Mouse (Mus musculus): Measurements from ENCODE around the gene Rab25.
A peak's percentile ranks its signal among the peaks of the same experiment; 100 is the strongest.

Gene Rab25

GRCm38 (mm10) chr3:88548180-88548917 lies at the start of gene Rab25:
Gene Rab25, minus strand, starts transcription at chr3:88548300.
- no peak for TF ChIP-seq GATA4 (IDR thresholded peaks at IDR 0.05; ENCODE audit: insufficient replicate concordance, low read length)

DNA sequence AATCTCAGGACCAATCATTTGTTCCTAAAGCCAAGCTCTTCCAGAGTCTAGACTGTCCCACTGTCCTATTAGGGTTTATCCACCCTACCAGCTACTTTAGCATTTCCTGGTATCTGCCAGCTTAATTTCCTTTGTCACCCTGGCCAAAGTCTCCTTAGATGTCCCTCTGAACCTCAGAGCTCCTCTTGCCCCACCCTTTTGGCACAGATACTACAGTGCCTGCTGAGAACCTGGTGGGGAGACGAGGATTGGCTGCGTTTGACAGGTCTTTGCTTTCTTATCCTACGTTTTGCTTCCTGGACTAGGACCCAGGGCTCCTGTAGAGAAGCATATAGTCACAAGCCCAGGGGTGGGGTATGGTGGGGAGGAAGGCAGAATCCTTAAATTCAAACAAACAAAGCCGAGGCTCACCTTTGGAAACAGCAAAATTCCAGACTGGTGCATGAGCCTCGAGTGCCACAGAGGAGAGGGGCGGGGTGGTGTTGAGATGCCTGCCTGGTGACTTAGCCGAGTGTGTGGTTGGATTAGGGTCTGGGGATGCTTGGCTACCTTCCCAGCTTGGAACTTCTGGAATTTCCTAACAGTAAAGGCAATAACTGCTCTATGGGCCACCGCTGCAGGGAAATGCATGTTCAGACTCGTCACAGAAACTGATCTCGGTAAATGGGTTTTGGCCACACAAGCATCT lies 45.9 kb upstream of the Rab25 start:
- no peak for TF ChIP-seq GATA4 (IDR thresholded peaks at IDR 0.05; ENCODE audit: insufficient replicate concordance, low read length)

DNA sequence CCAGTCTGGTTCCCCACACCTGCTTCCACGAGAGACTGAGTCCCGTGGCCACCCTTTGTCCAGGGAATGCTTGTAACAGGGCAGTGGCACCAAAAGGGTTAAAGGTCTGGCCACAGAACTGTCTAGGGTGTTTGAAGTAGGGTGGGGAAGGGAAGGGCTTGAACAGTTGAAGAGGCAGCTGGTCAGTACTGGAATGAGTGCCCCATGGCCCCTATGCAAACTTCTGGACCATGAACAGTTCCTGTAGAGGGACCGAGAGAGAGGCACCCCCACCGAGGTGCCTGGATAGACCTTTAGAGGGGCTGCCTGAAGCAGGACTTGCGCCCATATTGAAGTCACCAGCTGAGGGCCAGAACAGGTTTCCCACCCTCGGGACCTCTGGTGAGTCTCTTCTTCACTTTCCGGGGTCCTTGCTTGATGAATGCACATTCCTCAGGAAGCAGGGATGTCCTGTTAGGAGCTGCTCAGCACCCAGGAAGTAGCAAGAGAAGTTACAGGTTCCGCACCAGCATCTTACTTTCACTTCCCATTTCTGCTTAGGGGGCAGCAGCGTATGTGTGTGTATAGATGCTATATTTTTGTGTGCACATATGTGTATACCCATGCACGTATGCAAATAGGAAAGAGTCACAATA lies 45.0 kb upstream of the Rab25 start:
- no peak for TF ChIP-seq GATA4 (IDR thresholded peaks at IDR 0.05; ENCODE audit: insufficient replicate concordance, low read length)

GRCm38 (mm10) chr3:88591950-88592731 lies 44.0 kb upstream of the Rab25 start:
- TF ChIP-seq GATA4 (IDR thresholded peaks at IDR 0.05; ENCODE audit: insufficient replicate concordance, low read length), result no peak

- peak; percentile 96 for TF ChIP-seq GATA4 (IDR thresholded peaks at IDR 0.05; ENCODE audit: insufficient replicate concordance, low read length)
Measured at GRCm38 (mm10) chr3:88591044-88591443, 42.9 kb upstream of the Rab25 start.

- TF ChIP-seq GATA4 (IDR thresholded peaks at IDR 0.05; ENCODE audit: insufficient replicate concordance, low read length), result no peak
Measured at GRCm38 (mm10) chr3:88590246-88590645, 42.1 kb upstream of the Rab25 start.

DNA sequence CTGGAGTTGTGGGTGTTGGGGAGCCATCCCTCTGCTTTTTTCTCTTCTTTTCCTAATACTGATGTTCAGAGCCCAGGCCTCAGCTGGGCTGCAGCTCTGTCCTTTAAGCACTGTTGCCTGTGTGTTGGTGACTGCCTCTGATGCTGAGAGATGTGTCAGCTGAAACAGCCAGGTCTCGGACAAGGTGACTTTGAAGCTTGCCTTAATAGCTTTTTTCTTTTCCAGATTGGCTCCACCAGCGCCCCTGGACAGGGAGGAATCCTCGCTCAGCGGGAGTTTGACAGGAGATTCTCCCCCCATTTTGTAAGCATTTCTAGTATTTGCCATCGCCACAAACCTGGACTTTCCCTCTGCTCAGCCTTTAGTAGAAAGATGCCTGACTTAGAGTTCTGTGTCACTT lies 38.5 kb upstream of the Rab25 start:
- TF ChIP-seq GATA4 (IDR thresholded peaks at IDR 0.05; ENCODE audit: insufficient replicate concordance, low read length), result no peak

DNA sequence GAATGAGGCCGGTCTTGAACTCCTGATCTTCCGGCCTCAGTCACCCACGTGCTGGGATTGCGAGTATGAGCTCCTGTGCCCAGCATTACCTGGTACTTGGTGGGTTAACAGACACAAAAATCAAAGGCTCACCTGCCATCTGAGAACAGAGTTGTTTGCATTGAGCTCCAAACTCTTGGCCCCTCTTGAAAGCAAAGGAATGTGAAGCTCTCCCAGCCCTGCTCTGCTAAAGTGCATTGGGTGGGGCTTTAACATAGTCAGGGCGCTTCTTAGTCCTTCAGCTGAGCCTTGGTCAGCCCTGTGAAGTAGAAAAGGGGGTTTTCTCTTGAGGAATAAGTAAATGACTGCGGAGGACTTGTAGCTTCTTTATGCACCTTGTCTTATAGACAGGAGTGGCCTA lies 37.7 kb upstream of the Rab25 start:
- TF ChIP-seq GATA4 (IDR thresholded peaks at IDR 0.05; ENCODE audit: insufficient replicate concordance, low read length), result no peak

- TF ChIP-seq GATA4 (IDR thresholded peaks at IDR 0.05; ENCODE audit: insufficient replicate concordance, low read length), result peak; percentile 34; the same call in 1 of the 2 replicates
Measured at GRCm38 (mm10) chr3:88579454-88580117, 31.5 kb upstream of the Rab25 start.

DNA sequence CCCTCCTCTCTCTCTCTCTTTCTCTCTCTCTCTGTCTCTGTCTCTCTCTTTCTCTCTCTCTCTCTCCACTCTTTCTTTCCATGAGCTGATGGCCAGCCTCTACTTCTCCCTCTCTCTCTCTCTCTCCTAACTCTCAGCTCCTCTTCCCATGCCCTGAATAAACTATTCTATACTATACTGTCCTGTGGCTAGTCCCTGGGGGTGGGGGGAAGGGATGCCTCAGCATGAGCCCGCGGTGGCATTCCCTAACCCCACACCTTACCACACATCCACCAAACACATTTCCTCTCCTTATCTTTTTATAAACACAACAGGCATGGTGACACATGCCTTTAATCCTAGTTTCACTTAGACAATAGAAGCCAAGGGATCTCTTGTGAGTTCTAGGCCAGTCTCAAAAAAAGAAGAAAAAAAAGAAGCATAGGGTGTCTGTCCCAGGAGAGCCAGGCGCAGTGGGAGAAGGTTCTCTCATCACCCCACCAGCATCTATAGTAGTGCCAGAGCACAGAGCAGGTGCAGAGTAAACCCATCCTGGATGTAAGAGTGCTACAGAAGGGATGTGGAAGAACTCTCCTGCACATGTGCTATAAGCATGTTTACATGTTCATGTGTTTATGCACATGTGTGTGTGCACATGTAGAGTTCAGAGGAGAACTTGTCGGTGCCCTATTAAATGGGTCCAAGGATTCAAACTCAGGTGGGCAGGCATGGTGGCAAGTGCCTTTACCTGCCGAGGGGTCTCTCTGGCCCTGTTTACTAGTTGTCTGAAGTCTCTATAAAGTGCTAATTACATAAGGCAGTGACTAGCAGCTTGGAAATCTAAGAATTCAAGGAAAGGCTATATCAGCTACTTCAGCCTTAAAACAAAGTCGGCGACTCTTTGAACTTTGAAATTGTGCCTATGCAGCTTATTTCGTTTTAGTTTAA lies 30.7 kb upstream of the Rab25 start:
- TF ChIP-seq GATA4 (IDR thresholded peaks at IDR 0.05; ENCODE audit: insufficient replicate concordance, low read length), result no peak

- TF ChIP-seq GATA4 (IDR thresholded peaks at IDR 0.05; ENCODE audit: insufficient replicate concordance, low read length), result no peak
Measured at GRCm38 (mm10) chr3:88575540-88575939, 27.4 kb upstream of the Rab25 start, which contains the start of gene Ssr2. Gene Ssr2, plus strand, starts transcription at chr3:88575876.

- no peak for TF ChIP-seq GATA4 (IDR thresholded peaks at IDR 0.05; ENCODE audit: insufficient replicate concordance, low read length)
Measured at GRCm38 (mm10) chr3:88573810-88574209, 25.7 kb upstream of the Rab25 start.

- no peak for TF ChIP-seq GATA4 (IDR thresholded peaks at IDR 0.05; ENCODE audit: insufficient replicate concordance, low read length)
Measured at GRCm38 (mm10) chr3:88572835-88573234, 24.7 kb upstream of the Rab25 start.

DNA sequence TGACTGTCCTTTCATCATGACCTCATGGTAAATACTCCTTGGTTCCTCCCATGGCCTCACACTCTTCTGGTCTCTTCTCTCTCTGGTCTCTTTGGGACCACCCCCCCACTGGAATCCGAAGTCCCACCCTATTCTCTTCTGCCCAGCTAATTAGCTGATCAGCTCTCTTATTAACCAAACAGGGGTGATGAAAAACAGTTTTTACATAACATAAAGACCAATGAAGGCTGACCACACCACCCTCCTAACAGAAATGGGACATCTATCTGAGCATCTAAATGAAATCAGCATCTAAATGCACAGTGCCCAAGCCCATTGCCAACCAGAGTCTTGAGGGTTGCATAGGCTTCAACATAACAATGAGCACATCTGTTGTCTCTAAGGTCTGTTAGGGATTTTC lies 23.8 kb upstream of the Rab25 start:
- TF ChIP-seq GATA4 (IDR thresholded peaks at IDR 0.05; ENCODE audit: insufficient replicate concordance, low read length), result no peak
